Mouse (Mus musculus): ENCODE results near the gene Cstf1. TPM values are rescaled to one million over a fixed set of nuclear protein-coding genes. Genes with fewer than 3 reads are reported as not detected.

The Cstf1 gene
- polyA plus RNA-seq (2014; fragmentation: Nextera tagmentation; extraction: Ambion mirVana): 44.7 and 44.9 TPM in 2 replicates

- Histone ChIP-seq H3K9ac (ENCODE audit: low read depth, low read length) (peak within 1 kb of the TSS; percentile 76), H3K27ac (ENCODE audit: low read depth, low read length) (peak within 1 kb of the TSS; percentile 60; the same call in 1 of the 2 replicates), H3K4me1 (replicated peaks; ENCODE audit: control insufficient read depth, insufficient read depth, low read length) (peaks cover 2% of the 10 kb centered on the region; the same call in 1 of the 2 replicates), H3K9me3 (ENCODE audit: control insufficient read depth, low read length) (no peaks in the 10 kb centered on the region), H3K36me3 (ENCODE audit: control insufficient read depth, insufficient read depth, low read length) (peaks cover 9% of the 10 kb centered on the region; the same call in 1 of the 2 replicates), H3K4me3 (ENCODE audit: low read depth, low read length) (peak within 1 kb of the TSS; percentile 64), H3K4me2 (replicated peaks; ENCODE audit: low read depth, low read length) (peak within 1 kb of the TSS; percentile 74), H3K27me3 (ENCODE audit: control insufficient read depth, insufficient read depth, low read length) (no peaks in the 10 kb centered on the region)
- peak; percentile 99 for ATAC-seq (ENCODE audit: low FRiP score)
- peak; percentile 94 for DNase-seq (ENCODE audit: low spot score)
- under 1% methylated on average over 66 of the region's 66 CpGs for WGBS
Observed at GRCm38 (mm10) chr2:172370411-172371223, at the start of gene Cstf1, which contains the start of gene Aurka. Gene Cstf1, plus strand, starts transcription at chr2:172370681. Gene Aurka, minus strand, starts transcription at chr2:172370535.

DNA sequence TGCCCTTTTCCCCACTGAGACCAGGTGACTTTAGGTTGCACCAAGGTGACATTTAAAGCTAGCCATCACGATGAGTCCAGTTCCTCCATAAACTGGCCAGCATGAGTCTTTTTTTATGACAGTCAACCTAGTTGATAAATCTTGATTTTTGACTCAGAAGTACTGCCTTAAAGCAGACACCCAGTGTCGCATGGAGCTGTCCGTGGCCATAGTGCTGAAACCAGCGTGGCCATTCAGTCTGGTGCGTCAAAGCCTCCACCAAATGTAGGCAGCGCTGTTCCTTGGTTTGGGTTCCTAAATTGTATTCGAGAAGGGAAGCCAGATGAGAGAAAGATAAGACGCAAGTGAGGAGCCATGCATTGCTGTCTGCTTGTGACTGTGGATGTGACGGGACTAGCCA, 49.6 kb upstream of the Cstf1 start:
- ATAC-seq (ENCODE audit: low FRiP score): no peak
- H3K9ac ChIP-seq (ENCODE audit: low read depth, low read length): no peak overlapping the region
- no peaks in the 10 kb centered on the region for H3K9me3 ChIP-seq (ENCODE audit: control insufficient read depth, low read length)
- H3K36me3 ChIP-seq (ENCODE audit: control insufficient read depth, insufficient read depth, low read length): no peaks in the 10 kb centered on the region
- DNase-seq (ENCODE audit: low spot score): peak; percentile 79
- H3K4me1 ChIP-seq (replicated peaks; ENCODE audit: control insufficient read depth, insufficient read depth, low read length): no peaks in the 10 kb centered on the region
- WGBS: 21% methylated on average over 9 of the region's 9 CpGs
- no peak overlapping the region for H3K4me3 ChIP-seq (ENCODE audit: low read depth, low read length)
- H3K4me2 ChIP-seq (replicated peaks; ENCODE audit: low read depth, low read length): no peak overlapping the region
- no peak overlapping the region for H3K27ac ChIP-seq (ENCODE audit: low read depth, low read length)
- no peaks in the 10 kb centered on the region for H3K27me3 ChIP-seq (ENCODE audit: control insufficient read depth, insufficient read depth, low read length)

DNA sequence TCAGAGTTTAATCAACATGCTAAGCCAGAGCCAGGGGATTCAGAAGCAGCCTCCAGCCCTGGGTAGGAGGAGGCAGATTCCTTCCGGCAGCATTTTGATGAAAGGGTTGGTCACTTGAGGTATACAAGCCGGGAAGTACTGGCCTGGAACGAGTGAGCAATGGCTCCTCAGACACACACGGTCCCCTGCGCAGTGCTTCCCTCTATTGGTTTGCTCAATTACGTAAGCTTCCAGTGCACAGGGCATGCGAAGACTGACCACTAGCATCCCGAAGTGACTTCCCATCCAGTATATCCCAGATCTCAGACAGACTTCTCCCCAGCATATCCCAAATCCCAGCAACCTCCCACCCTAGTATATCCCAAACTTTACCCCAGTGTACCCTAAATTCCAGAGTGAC, 42.2 kb upstream of the Cstf1 start:
- WGBS: 55% methylated on average over 8 of the region's 8 CpGs
- ATAC-seq (ENCODE audit: low FRiP score) (no peak; the same call in 1 of the 2 replicates), DNase-seq (ENCODE audit: low spot score) (no peak)
- H3K9me3 ChIP-seq (ENCODE audit: control insufficient read depth, low read length): no peaks in the 10 kb centered on the region
- no peaks in the 10 kb centered on the region for H3K4me1 ChIP-seq (replicated peaks; ENCODE audit: control insufficient read depth, insufficient read depth, low read length)
- no peak overlapping the region for H3K4me2 ChIP-seq (replicated peaks; ENCODE audit: low read depth, low read length)
- no peak overlapping the region for H3K9ac ChIP-seq (ENCODE audit: low read depth, low read length)
- no peak overlapping the region for H3K4me3 ChIP-seq (ENCODE audit: low read depth, low read length)
- H3K27me3 ChIP-seq (ENCODE audit: control insufficient read depth, insufficient read depth, low read length): no peaks in the 10 kb centered on the region; the same call in 1 of the 2 replicates
- H3K36me3 ChIP-seq (ENCODE audit: control insufficient read depth, insufficient read depth, low read length): no peaks in the 10 kb centered on the region
- no peak overlapping the region for H3K27ac ChIP-seq (ENCODE audit: low read depth, low read length)

- 7% methylated on average over 13 of the region's 13 CpGs for WGBS
- Histone ChIP-seq H3K4me3 (ENCODE audit: low read depth, low read length) (no peak overlapping the region), H3K27ac (ENCODE audit: low read depth, low read length) (no peak overlapping the region), H3K9me3 (ENCODE audit: control insufficient read depth, low read length) (no peaks in the 10 kb centered on the region), H3K27me3 (ENCODE audit: control insufficient read depth, insufficient read depth, low read length) (no peaks in the 10 kb centered on the region; the same call in 1 of the 2 replicates), H3K36me3 (ENCODE audit: control insufficient read depth, insufficient read depth, low read length) (no peaks in the 10 kb centered on the region), H3K4me1 (replicated peaks; ENCODE audit: control insufficient read depth, insufficient read depth, low read length) (no peaks in the 10 kb centered on the region), H3K9ac (ENCODE audit: low read depth, low read length) (no peak overlapping the region), H3K4me2 (replicated peaks; ENCODE audit: low read depth, low read length) (no peak overlapping the region)
- ATAC-seq (ENCODE audit: low FRiP score): no peak
- peak; percentile 86 for DNase-seq (ENCODE audit: low spot score)
Observed at GRCm38 (mm10) chr2:172329179-172329578, 41.3 kb upstream of the Cstf1 start.

DNA sequence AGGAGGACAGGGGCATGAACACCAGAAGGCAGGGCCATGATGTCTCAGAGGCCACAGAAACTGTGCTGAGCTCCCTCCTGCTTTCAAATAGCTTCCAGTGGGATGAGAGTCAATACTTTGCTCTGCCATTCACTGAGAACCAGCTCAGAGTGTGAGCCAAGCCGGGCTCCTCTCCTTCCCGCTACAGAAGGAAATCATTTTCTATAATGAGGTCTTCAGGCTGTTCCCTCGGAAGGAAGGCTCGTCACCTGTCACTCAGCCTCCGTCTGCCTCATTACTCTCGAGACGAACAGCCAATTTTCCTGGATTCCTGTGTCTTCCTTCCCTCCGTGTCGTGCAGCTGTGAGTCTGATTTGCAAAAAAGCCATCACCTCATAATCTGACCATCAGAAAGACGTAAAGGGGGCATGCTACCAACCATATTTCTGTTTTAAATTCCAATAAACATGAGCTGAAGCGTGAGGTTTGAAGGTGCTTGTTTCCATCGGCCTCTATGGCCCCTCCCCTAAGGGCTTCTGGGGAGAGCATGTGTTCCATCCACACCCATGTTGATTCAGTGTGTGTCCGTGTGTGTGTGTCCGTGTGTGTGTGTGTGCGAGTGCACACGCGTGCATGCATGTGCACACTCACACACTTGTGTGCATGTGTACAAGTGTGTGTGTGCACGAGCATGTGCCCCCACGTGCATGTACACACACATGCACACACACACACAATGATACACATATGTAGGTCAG, 32.1 kb upstream of the Cstf1 start:
- Histone ChIP-seq H3K27me3 (ENCODE audit: control insufficient read depth, insufficient read depth, low read length) (no peaks in the 10 kb centered on the region), H3K9me3 (ENCODE audit: control insufficient read depth, low read length) (no peaks in the 10 kb centered on the region), H3K4me3 (ENCODE audit: low read depth, low read length) (no peak overlapping the region), H3K36me3 (ENCODE audit: control insufficient read depth, insufficient read depth, low read length) (no peaks in the 10 kb centered on the region), H3K4me1 (replicated peaks; ENCODE audit: control insufficient read depth, insufficient read depth, low read length) (no peaks in the 10 kb centered on the region), H3K27ac (ENCODE audit: low read depth, low read length) (no peak overlapping the region), H3K9ac (ENCODE audit: low read depth, low read length) (no peak overlapping the region), H3K4me2 (replicated peaks; ENCODE audit: low read depth, low read length) (no peak overlapping the region)
- WGBS: 77% methylated on average over 19 of the region's 19 CpGs
- ATAC-seq (ENCODE audit: low FRiP score): no peak
- DNase-seq (ENCODE audit: low spot score): no peak

- Histone ChIP-seq H3K4me1 (replicated peaks; ENCODE audit: control insufficient read depth, insufficient read depth, low read length) (no peaks in the 10 kb centered on the region), H3K4me2 (replicated peaks; ENCODE audit: low read depth, low read length) (no peak overlapping the region), H3K9me3 (ENCODE audit: control insufficient read depth, low read length) (no peaks in the 10 kb centered on the region), H3K36me3 (ENCODE audit: control insufficient read depth, insufficient read depth, low read length) (no peaks in the 10 kb centered on the region), H3K27ac (ENCODE audit: low read depth, low read length) (no peak overlapping the region), H3K9ac (ENCODE audit: low read depth, low read length) (no peak overlapping the region), H3K4me3 (ENCODE audit: low read depth, low read length) (no peak overlapping the region), H3K27me3 (ENCODE audit: control insufficient read depth, insufficient read depth, low read length) (no peaks in the 10 kb centered on the region)
- no peak for DNase-seq (ENCODE audit: low spot score)
- WGBS: 34% methylated on average over 3 of the region's 3 CpGs
- ATAC-seq (ENCODE audit: low FRiP score): no peak
Observed at GRCm38 (mm10) chr2:172340936-172341335, 29.5 kb upstream of the Cstf1 start.

DNA sequence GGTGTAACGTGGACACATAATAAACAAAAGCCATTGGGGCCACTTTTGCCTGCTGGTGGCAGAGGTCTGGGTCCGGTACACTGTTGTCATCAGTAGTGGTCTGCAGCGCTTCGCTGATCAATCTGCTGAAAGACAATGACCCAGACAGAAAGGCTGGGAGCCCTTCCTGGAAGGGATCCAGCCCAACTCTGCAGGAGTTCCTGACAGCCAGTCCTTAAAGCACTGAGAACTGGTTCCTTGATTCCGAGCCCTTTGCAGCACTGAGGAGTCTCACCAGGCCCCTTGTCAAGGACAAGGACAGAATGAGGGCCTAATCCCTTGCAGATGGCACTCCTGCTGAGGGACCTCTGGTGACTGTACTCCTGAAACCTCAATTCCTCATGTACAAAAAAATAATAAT, 28.9 kb upstream of the Cstf1 start:
- H3K4me3 ChIP-seq (ENCODE audit: low read depth, low read length): no peak overlapping the region
- no peak overlapping the region for H3K4me2 ChIP-seq (replicated peaks; ENCODE audit: low read depth, low read length)
- WGBS: 33% methylated on average over 5 of the region's 5 CpGs
- 0 out of 2 replicates have a peak, but pooled peaks cover 2% of the 10 kb centered on the region for H3K4me1 ChIP-seq (replicated peaks; ENCODE audit: control insufficient read depth, insufficient read depth, low read length)
- ATAC-seq (ENCODE audit: low FRiP score) (no peak), DNase-seq (ENCODE audit: low spot score) (no peak)
- H3K9ac ChIP-seq (ENCODE audit: low read depth, low read length): no peak overlapping the region
- H3K27me3 ChIP-seq (ENCODE audit: control insufficient read depth, insufficient read depth, low read length): no peaks in the 10 kb centered on the region
- no peaks in the 10 kb centered on the region for H3K9me3 ChIP-seq (ENCODE audit: control insufficient read depth, low read length)
- H3K27ac ChIP-seq (ENCODE audit: low read depth, low read length): no peak overlapping the region
- H3K36me3 ChIP-seq (ENCODE audit: control insufficient read depth, insufficient read depth, low read length): no peaks in the 10 kb centered on the region

DNA sequence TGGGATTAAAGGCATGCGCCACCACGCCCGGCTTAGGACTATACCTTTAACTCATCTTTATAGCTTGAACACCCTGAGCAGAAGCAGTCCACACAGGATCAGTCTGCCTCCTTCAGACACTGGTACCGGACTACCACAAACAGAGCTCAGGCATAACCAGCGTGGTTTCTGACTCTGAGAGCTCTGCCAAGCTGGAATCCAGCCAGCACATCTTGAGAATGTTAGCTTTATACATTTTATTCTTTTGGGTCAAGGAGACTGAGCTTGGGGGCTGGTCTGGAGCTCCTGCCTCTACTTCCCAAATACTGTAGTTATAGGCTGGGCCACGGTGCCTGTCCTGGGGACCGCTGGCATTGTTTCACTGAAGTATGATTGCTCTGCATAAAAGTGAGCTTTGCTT, 26.7 kb upstream of the Cstf1 start:
- Histone ChIP-seq H3K36me3 (ENCODE audit: control insufficient read depth, insufficient read depth, low read length) (no peaks in the 10 kb centered on the region), H3K27ac (ENCODE audit: low read depth, low read length) (no peak overlapping the region), H3K4me3 (ENCODE audit: low read depth, low read length) (no peak overlapping the region), H3K4me1 (replicated peaks; ENCODE audit: control insufficient read depth, insufficient read depth, low read length) (0 out of 2 replicates have a peak, but pooled peaks cover 2% of the 10 kb centered on the region), H3K9ac (ENCODE audit: low read depth, low read length) (no peak overlapping the region), H3K27me3 (ENCODE audit: control insufficient read depth, insufficient read depth, low read length) (no peaks in the 10 kb centered on the region), H3K4me2 (replicated peaks; ENCODE audit: low read depth, low read length) (no peak overlapping the region), H3K9me3 (ENCODE audit: control insufficient read depth, low read length) (no peaks in the 10 kb centered on the region)
- WGBS: 91% methylated on average over 7 of the region's 7 CpGs
- DNase-seq (ENCODE audit: low spot score): no peak
- no peak for ATAC-seq (ENCODE audit: low FRiP score)

Data from hindbrain, embryonic 11.5 days (tissue).